Mouse (Mus musculus): Measurements from ENCODE around the gene Tsc22d4.
A peak's percentile ranks its signal among the peaks of the same experiment; 100 is the strongest.

The Tsc22d4 gene

DNA sequence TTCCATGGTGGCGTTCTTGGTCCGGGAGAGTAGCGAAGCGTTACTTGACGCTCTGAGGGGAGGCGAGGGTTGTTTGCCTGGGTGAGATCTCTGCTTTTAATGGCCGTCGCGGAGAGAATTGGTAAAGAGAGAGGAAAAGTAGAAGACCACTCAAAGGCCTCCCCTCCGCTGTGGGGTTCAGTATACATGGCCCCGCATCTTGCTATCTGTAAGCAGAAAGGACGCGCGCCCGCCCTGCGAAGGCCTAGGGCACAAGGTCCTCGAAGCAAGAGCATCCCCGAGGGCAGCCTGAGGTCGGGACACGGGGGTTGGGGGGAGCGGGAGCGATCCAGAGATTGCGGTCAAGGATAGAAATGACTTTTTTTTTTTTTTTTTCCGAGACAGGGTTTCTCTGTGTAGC lies 42.6 kb downstream of the Tsc22d4 start:
- DNase-seq (ENCODE audit: low spot score in 2 of 2), result peak; percentile 23 to 28

DNA sequence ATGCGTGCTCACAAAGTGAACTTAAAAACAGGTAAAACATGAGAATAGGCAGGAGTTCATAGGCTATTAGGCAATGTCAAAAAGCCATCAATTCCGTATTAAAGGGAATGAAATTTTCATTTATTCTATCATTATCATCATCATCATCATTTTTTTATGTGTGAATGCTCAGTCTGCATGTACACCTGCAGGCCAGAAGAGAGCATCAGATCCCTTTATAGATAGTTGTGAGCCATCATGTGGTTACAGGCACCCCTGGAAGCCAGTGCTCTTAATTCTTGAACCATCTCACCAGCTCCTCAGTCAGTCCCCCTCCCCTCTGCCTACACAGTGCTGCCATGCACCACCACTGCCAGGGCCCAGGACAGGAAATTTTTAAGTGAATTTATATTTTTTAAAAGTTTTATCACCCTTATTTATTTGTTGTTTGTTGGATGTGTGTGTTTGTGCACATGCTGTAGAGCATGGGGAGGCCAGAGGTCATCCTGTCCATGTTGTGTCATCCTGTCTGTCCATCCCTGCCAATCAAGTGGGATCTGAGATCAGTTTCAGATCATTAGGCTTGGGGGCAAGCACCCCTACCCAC lies 43.5 kb downstream of the Tsc22d4 start:
- DNase-seq (ENCODE audit: low spot score in 2 of 2), result no peak

DNA sequence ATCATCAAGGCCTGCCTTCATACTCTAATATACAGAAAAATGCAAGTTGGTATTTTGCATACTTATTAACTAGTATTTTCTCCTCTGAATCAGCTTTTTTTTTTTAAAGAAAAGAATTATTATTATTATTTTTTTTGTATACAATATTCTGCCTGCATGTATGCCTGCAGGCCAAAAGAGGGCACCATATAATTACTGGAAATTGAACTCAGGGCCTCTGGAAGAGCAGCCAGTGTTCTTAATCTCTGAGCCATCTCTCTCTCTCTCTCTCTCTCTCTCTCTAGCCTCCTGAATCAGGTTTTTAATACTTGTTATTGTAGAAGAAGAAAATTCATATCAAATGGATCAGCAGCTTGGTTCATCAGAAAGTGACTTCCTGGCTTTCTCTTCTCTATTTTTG lies 46.0 kb downstream of the Tsc22d4 start:
- no peak for DNase-seq (ENCODE audit: low spot score in 2 of 2)

DNA sequence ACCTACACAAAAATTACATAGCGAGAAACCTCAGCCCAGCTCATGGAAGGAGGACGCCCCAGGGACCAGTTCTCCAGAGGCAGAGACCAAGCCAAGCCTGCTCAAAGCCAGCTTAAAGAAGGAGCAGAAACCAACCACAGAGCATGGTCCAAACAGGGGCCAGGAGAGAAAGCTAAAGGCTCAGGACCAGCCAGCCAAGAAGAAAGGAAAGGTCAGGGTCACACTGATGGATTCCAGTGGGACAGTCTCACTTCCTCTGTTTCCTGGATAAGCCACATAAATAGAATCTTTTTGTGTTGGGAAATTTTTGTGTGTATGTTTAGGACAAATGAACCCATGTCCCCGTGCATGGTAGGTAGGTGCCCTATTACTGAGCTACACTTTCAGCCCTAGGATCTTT lies 51.1 kb downstream of the Tsc22d4 start:
- no peak for DNase-seq (ENCODE audit: low spot score in 2 of 2)

DNA sequence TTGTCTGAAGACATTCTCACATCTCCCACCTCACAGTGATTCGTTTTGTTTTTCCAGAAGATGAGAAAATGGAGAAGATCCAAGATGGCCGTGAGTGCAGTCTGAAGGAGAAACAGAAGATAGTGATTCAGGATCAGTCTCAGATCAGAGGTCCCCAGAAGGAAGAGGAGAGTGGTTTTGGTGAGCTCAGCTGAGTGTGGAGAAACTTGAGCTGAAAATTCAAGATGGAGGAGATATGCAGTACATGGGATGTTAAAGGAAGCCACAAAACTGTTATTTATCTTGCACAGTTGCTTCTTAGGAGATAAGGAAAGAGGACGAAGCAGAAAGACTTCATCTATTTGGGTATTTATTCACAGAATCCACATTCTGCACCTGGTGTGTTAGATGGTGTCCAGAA lies 55.4 kb downstream of the Tsc22d4 start:
- DNase-seq (ENCODE audit: low spot score in 2 of 2), result no peak

DNA sequence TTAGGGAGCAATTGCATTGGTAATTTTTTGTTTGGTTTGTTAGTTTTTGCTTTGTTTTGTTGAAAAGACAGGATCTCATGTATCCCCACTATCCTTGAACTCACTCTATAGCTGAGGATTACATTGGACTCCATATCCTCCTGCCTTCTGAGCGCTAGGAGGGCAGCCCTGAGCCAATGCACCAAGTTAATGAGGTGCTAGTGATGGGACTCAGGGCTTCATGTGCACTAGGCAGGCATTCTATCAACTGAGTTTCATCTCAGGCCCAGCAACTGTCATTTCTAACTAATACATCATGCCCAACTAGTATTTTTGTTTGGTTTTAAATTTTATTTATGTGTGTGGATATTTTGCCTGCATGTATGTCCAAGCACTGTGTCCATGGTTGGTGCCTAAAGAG lies 60.6 kb downstream of the Tsc22d4 start:
- DNase-seq (ENCODE audit: low spot score in 2 of 2), result no peak

DNA sequence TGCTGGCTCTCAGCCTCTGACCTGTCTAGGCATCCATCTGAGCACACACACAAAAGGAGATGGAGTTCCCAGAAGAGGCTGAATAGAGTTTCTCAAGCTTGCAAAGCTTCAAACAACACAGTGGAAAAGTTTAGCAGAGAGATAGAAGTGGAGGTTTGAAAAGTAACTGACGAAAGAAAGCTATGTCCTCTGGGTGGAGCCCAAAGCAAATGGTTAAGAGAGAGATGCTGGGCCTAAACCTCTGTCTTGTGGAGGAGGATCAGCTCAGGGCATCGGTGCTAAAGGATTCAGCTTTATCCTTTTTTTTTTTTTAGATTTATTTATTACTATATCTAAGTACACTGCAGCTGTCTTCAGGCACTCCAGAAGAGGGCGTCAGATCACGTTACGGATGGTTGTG lies 62.8 kb downstream of the Tsc22d4 start:
- DNase-seq (ENCODE audit: low spot score in 2 of 2), result no peak

DNA sequence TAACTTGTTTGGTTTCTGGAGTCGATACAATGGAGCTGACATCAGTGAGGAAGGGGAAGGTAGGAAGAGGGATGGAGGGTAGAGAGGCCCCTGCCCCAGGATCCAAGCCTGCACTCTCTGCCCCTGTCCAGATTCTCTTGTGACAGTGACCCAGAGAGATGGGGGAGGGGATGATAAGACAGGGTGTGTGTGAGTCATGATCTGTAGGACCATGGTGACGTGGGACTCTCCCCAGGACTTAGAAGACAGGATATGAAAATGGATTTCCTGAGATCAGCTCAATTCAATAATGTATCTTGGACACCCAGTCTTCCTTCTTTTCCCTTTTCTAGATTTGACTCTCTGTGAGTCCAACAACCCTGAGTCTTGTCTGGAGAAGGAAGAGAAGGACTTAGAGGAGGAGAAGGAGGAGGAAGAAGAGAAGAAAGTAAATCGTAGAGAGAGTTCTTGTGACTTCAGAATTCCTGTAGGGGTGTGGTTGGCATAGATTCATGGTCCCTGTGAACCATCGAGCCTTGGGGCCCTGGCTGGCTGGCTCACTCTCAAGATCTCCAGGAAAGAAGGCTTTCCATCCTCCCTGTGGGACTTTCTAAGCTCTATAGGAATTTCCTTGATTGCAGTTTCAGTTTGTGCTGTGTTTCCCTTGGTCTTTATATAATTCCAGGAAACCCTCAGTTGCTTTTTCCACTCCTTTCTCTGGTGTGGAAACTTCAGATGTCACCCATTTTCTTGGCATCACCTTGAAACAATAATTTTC lies 72.1 kb downstream of the Tsc22d4 start:
- no peak for DNase-seq (ENCODE audit: low spot score in 2 of 2)

Data from right cerebral cortex, postnatal 36 days (tissue).